Mouse (Mus musculus) bone marrow, adult 2 months (tissue): ENCODE data around the gene Lrpprc. TPM values are rescaled to one million over a fixed set of nuclear protein-coding genes. Genes with fewer than 3 reads are reported as not detected.

Source experiments
- H3K27ac ChIP-seq: fragments of 200-500 bp; 2 replicates; pipeline ENCODE4 v1.5.1; 2012; ENCODE audit warnings: low read depth, mild to moderate bottlenecking, control low read depth, inconsistent platforms, low read length; ENCODE audit not compliant: control insufficient read depth, poor library complexity, insufficient read depth
- H3K4me1 ChIP-seq: fragments of 200-500 bp; 2 replicates; pipeline ENCODE4 v1.6.1; 2011; ENCODE audit warnings: low read length; ENCODE audit not compliant: control insufficient read depth, insufficient read depth
- H3K4me3 ChIP-seq: fragments of 200-500 bp; replicated peaks from 2 replicates; pipeline ENCODE3; 2011; ENCODE audit warnings: mild to moderate bottlenecking, low read depth, low read length, control low read depth; ENCODE audit not compliant: control insufficient read depth
- CTCF ChIP-seq: fragments of 200-500 bp; IDR thresholded peaks from 2 replicates; pipeline ENCODE4 v1.5.1; 2011; ENCODE audit warnings: low read length, control low read depth; ENCODE audit not compliant: control insufficient read depth, insufficient read depth
- POLR2A ChIP-seq: fragments of 200-500 bp; IDR thresholded peaks from 2 replicates; pipeline ENCODE4 v1.6.1; 2011; ENCODE audit warnings: low read depth, mild to moderate bottlenecking, control low read depth, low read length, borderline replicate concordance; ENCODE audit not compliant: control insufficient read depth
- WGBS: fragments of 180-500 bp; shearing (Covaris S2); methylation state at CpG from one replicate; pipeline ENCODE4 v1.1.7; 2018; 5-methylcytosine and 5-hydroxymethylcytosine counted together
- polyA plus RNA-seq: library from polyadenylated mRNA; stranded (reverse); fragments of >200 nt; gene quantifications from 2 replicates; pipeline ENCODE4 v1.2.4, GENCODE M21; 2011; ENCODE audit warnings: low replicate concordance; ENCODE audit not compliant: missing spikeins, insufficient read depth, insufficient read length

The Lrpprc gene
- polyA plus RNA-seq, 1 experiment, result 27.6 TPM

DNA sequence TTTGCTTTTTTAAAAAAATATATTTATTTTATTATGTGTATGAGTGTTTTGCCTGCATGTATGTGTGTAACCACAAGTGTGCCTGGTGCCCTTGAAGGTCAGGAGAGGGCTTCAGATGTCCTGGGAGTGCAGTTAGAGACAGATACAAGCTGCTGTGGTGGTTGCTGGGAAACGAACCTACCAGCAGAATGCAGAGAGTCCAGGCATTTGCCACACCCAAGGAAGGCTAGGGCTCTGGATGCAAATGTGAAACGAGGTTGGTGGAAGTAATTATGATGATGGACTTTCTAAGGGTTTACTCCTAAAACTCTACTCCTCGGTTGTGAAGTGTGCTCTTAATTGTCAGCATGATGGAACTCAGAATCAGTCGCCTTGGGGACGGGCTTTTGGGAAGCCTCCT, 1.4 kb upstream of the Lrpprc start:
- H3K27ac ChIP-seq, result no peak overlapping the region
- H3K4me1 ChIP-seq, result no peaks in the 10 kb centered on the region; the same call in 1 of the 2 replicates
- 64% methylated on average over 5 of the region's 5 CpGs for WGBS
- TF ChIP-seq POLR2A, result no peak
- TF ChIP-seq CTCF, result no peak
- peak overlapping the region; percentile 6 for H3K4me3 ChIP-seq

- Histone ChIP-seq H3K4me1 (no peaks in the 10 kb centered on the region; the same call in 1 of the 2 replicates), H3K27ac (no peak overlapping the region; the same call in 1 of the 2 replicates), H3K4me3 (peak overlapping the region; percentile 77)
- TF ChIP-seq POLR2A (no peak), CTCF (no peak)
- 2% methylated on average over 8 of the region's 8 CpGs for WGBS
Observed at GRCm38 (mm10) chr17:84791156-84791555, 567 bp upstream of the Lrpprc start.

GRCm38 (mm10) chr17:84790043-84790442, 546 bp downstream of the Lrpprc start:
- Histone ChIP-seq H3K4me3 (peak overlapping the region; percentile 77), H3K4me1 (no peaks in the 10 kb centered on the region; the same call in 1 of the 2 replicates), H3K27ac (no peak overlapping the region)
- TF ChIP-seq POLR2A (no peak), CTCF (no peak)
- under 1% methylated on average over 22 of the region's 22 CpGs for WGBS

- TF ChIP-seq POLR2A, result no peak
- TF ChIP-seq CTCF, result no peak
- no peak overlapping the region for H3K27ac ChIP-seq
- H3K4me3 ChIP-seq, result no peak overlapping the region
- WGBS, result 86% methylated on average over 20 of the region's 20 CpGs
- H3K4me1 ChIP-seq, result no peaks in the 10 kb centered on the region; the same call in 1 of the 2 replicates
Observed at GRCm38 (mm10) chr17:84788376-84789125, 2.0 kb downstream of the Lrpprc start.

- TF ChIP-seq CTCF (no peak), POLR2A (no peak)
- WGBS, result 86% methylated on average over 11 of the region's 11 CpGs
- no peak overlapping the region for H3K4me3 ChIP-seq
- no peaks in the 10 kb centered on the region; the same call in 1 of the 2 replicates for H3K4me1 ChIP-seq
- H3K27ac ChIP-seq, result no peak overlapping the region
Observed at GRCm38 (mm10) chr17:84787477-84787876, 3.1 kb downstream of the Lrpprc start.

- H3K4me1 ChIP-seq, result no peaks in the 10 kb centered on the region; the same call in 1 of the 2 replicates
- no peak for TF ChIP-seq POLR2A
- H3K4me3 ChIP-seq, result no peak overlapping the region
- no peak overlapping the region for H3K27ac ChIP-seq
- 87% methylated on average over 8 of the region's 8 CpGs for WGBS
Observed at GRCm38 (mm10) chr17:84786911-84787310, 3.7 kb downstream of the Lrpprc start.

DNA sequence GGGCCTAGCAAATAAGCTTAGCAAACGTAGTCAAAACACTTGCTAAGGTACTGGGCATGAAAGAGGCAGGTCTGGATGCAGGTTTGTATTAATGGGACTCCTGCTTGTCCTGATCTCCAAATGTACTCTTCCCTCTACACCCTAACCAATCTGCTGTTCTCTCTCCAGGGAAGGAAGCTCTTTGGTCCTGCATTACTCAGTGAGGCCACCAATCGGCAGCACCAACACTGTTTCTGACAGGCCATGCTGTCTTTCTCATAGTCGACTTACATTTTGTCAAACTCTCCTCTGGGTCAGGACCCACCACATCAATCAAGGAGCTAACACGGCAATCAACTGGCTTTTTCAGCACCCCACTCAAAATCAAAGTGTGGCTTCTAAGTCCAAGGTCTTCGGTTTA, 5.4 kb downstream of the Lrpprc start:
- Histone ChIP-seq H3K4me1 (no peaks in the 10 kb centered on the region; the same call in 1 of the 2 replicates), H3K4me3 (no peak overlapping the region), H3K27ac (no peak overlapping the region)
- TF ChIP-seq CTCF (no peak), POLR2A (no peak)
- 84% methylated on average over 5 of the region's 5 CpGs for WGBS

GRCm38 (mm10) chr17:84783491-84783890, 7.1 kb downstream of the Lrpprc start:
- Histone ChIP-seq H3K4me1 (no peaks in the 10 kb centered on the region), H3K27ac (no peak overlapping the region)
- 86% methylated on average over 5 of the region's 5 CpGs for WGBS

More at GRCm38 (mm10) chr17:84783491-84783890, 7.1 kb downstream of the Lrpprc start:
- H3K4me3 ChIP-seq, result no peak overlapping the region
- no peak for TF ChIP-seq POLR2A
- TF ChIP-seq CTCF, result no peak
